Mouse (Mus musculus) lung, postnatal 0 days (tissue): ENCODE results near the gene Stag1.

Experiments
- CTCF ChIP-seq: IDR thresholded peaks from 2 replicates; pipeline ENCODE4 v1.5.1; 2016; ENCODE audit warnings: antibody characterized with exemption, mild to moderate bottlenecking
- EP300 ChIP-seq: IDR thresholded peaks from 2 replicates; pipeline ENCODE4 v1.6.1; 2016; ENCODE audit warnings: antibody characterized with exemption, mild to moderate bottlenecking, control low read depth

- TF ChIP-seq CTCF (no peak; the same call in 1 of the 2 replicates), EP300 (no peak)
These were observed 8.5 kb downstream of the Stag1 start for GRCm38 (mm10) chr9:100605985-100606554.
